Mouse (Mus musculus): ENCODE results near the gene Tex2. TPM values are rescaled to one million over a fixed set of nuclear protein-coding genes. Genes with fewer than 3 reads are reported as not detected.
"Not testable (repeated sequence)": the region's sequence is repeated elsewhere in the genome, so short reads cannot be mapped to it uniquely, and the experiment has no call there.

Gene Tex2
- polyA plus RNA-seq (2016; fragmentation: Nextera tagmentation; extraction: Ambion mirVana): 6.9 and 7.2 TPM in 2 replicates

- DNase-seq (ENCODE audit: low spot score): peak; percentile 97
- peak within 1 kb of the TSS; percentile 87 for H3K27ac ChIP-seq
Observed at GRCm38 (mm10) chr11:106612961-106613637, at the start of gene Tex2. Gene Tex2, minus strand, starts transcription at chr11:106613423.

GRCm38 (mm10) chr11:106662634-106663407, 49.6 kb upstream of the Tex2 start:
- no peak overlapping the region for H3K4me3 ChIP-seq
- no peak overlapping the region for H3K27ac ChIP-seq
- H3K27me3 ChIP-seq (ENCODE audit: low read depth, poor library complexity, severe bottlenecking): no peaks in the 10 kb centered on the region
- no peaks in the 10 kb centered on the region for H3K36me3 ChIP-seq
- no peak for DNase-seq (ENCODE audit: low spot score)
- H3K9me3 ChIP-seq (replicated peaks): no peaks in the 10 kb centered on the region
- peaks cover 46% of the 10 kb centered on the region for H3K4me1 ChIP-seq
- WGBS: 88% methylated on average over 10 of the region's 11 CpGs

More at GRCm38 (mm10) chr11:106612961-106613637, at the start of gene Tex2:
- Histone ChIP-seq H3K36me3 (no peaks in the 10 kb centered on the region), H3K4me1 (peaks cover 25% of the 10 kb centered on the region), H3K27me3 (ENCODE audit: low read depth, poor library complexity, severe bottlenecking) (peaks cover 8% of the 10 kb centered on the region), H3K4me3 (peak within 1 kb of the TSS; percentile 74), H3K9me3 (replicated peaks) (no peaks in the 10 kb centered on the region)
- WGBS: under 1% methylated on average over 44 of the region's 45 CpGs

- H3K4me3 ChIP-seq: no peak overlapping the region
- DNase-seq (ENCODE audit: low spot score): no peak
- 80% methylated on average over 13 of the region's 13 CpGs for WGBS
- peak overlapping the region; percentile 81 for H3K27ac ChIP-seq
- H3K9me3 ChIP-seq (replicated peaks): no peaks in the 10 kb centered on the region
- H3K27me3 ChIP-seq (ENCODE audit: low read depth, poor library complexity, severe bottlenecking): no peaks in the 10 kb centered on the region
- peaks cover 52% of the 10 kb centered on the region for H3K4me1 ChIP-seq
- no peaks in the 10 kb centered on the region for H3K36me3 ChIP-seq
Observed at GRCm38 (mm10) chr11:106660453-106661081, 47.3 kb upstream of the Tex2 start.

- Histone ChIP-seq H3K36me3 (no peaks in the 10 kb centered on the region), H3K27me3 (ENCODE audit: low read depth, poor library complexity, severe bottlenecking) (no peaks in the 10 kb centered on the region), H3K4me3 (no peak overlapping the region), H3K4me1 (peaks cover 52% of the 10 kb centered on the region), H3K27ac (peak overlapping the region; percentile 81), H3K9me3 (replicated peaks) (no peaks in the 10 kb centered on the region)
- no peak for DNase-seq (ENCODE audit: low spot score)
- 68% methylated on average over 15 of the region's 15 CpGs for WGBS
Observed at GRCm38 (mm10) chr11:106659598-106660295, 46.5 kb upstream of the Tex2 start.

- H3K4me1 ChIP-seq: peaks cover 38% of the 10 kb centered on the region
- peak; percentile 54 for DNase-seq (ENCODE audit: low spot score)
- 24% methylated on average over 14 of the region's 14 CpGs for whole genome bisulfite sequencing
- H3K27me3 ChIP-seq (ENCODE audit: low read depth, poor library complexity, severe bottlenecking): no peaks in the 10 kb centered on the region
- no peaks in the 10 kb centered on the region for H3K36me3 ChIP-seq
- 0 out of 2 replicates have a peak overlapping the region, but pooled peaks have one; percentile 18 for H3K4me3 ChIP-seq
- peak overlapping the region; percentile 84 for H3K27ac ChIP-seq
- H3K9me3 ChIP-seq (replicated peaks): no peaks in the 10 kb centered on the region
Observed at GRCm38 (mm10) chr11:106658051-106658880, 45.0 kb upstream of the Tex2 start.

- 90% methylated on average over 5 of the region's 5 CpGs for WGBS
- not testable (repeated sequence) for H3K9me3 ChIP-seq (replicated peaks)
- H3K4me1 ChIP-seq: peaks cover 38% of the 10 kb centered on the region
Observed at GRCm38 (mm10) chr11:106656896-106657498, 43.8 kb upstream of the Tex2 start.

GRCm38 (mm10) chr11:106648347-106648746, 35.1 kb upstream of the Tex2 start:
- Histone ChIP-seq H3K27me3 (ENCODE audit: low read depth, poor library complexity, severe bottlenecking) (no peaks in the 10 kb centered on the region), H3K9me3 (replicated peaks) (no peaks in the 10 kb centered on the region), H3K4me3 (no peak overlapping the region), H3K36me3 (no peaks in the 10 kb centered on the region), H3K27ac (no peak overlapping the region), H3K4me1 (no peaks in the 10 kb centered on the region)
- WGBS: 28% methylated on average over 13 of the region's 13 CpGs
- peak; percentile 80 for DNase-seq (ENCODE audit: low spot score)

More at GRCm38 (mm10) chr11:106656896-106657498, 43.8 kb upstream of the Tex2 start:
- not testable (repeated sequence) for H3K27me3 ChIP-seq (ENCODE audit: low read depth, poor library complexity, severe bottlenecking); H3K4me3 ChIP-seq; H3K36me3 ChIP-seq; DNase-seq (ENCODE audit: low spot score)
- H3K27ac ChIP-seq: peak overlapping the region; percentile 84; the same call in 1 of the 2 replicates

- WGBS: 80% methylated on average over 8 of the region's 8 CpGs
- 0 out of 2 replicates have a peak, but pooled peaks cover 8% of the 10 kb centered on the region for H3K27me3 ChIP-seq (ENCODE audit: low read depth, poor library complexity, severe bottlenecking)
Observed at GRCm38 (mm10) chr11:106642966-106643637, 29.9 kb upstream of the Tex2 start.

GRCm38 (mm10) chr11:106641580-106641979, 28.4 kb upstream of the Tex2 start:
- DNase-seq (ENCODE audit: low spot score): no peak
- H3K27me3 ChIP-seq (ENCODE audit: low read depth, poor library complexity, severe bottlenecking): 0 out of 2 replicates have a peak, but pooled peaks cover 8% of the 10 kb centered on the region
- no peak overlapping the region for H3K4me3 ChIP-seq
- H3K9me3 ChIP-seq (replicated peaks): no peaks in the 10 kb centered on the region
- H3K36me3 ChIP-seq: no peaks in the 10 kb centered on the region
- peaks cover 28% of the 10 kb centered on the region for H3K4me1 ChIP-seq
- no peak overlapping the region for H3K27ac ChIP-seq
- 89% methylated on average over 1 of the region's 1 CpGs for WGBS

More at GRCm38 (mm10) chr11:106642966-106643637, 29.9 kb upstream of the Tex2 start:
- no peaks in the 10 kb centered on the region for H3K9me3 ChIP-seq (replicated peaks)
- peaks cover 24% of the 10 kb centered on the region for H3K4me1 ChIP-seq
- no peak overlapping the region for H3K4me3 ChIP-seq
- H3K27ac ChIP-seq: no peak overlapping the region
- DNase-seq (ENCODE audit: low spot score): no peak
- no peaks in the 10 kb centered on the region for H3K36me3 ChIP-seq

- Histone ChIP-seq H3K36me3 (no peaks in the 10 kb centered on the region), H3K27ac (peak overlapping the region; percentile 72), H3K9me3 (replicated peaks) (no peaks in the 10 kb centered on the region), H3K27me3 (ENCODE audit: low read depth, poor library complexity, severe bottlenecking) (0 out of 2 replicates have a peak, but pooled peaks cover 8% of the 10 kb centered on the region), H3K4me3 (no peak overlapping the region), H3K4me1 (peaks cover 28% of the 10 kb centered on the region)
- DNase-seq (ENCODE audit: low spot score): no peak
- WGBS: 9% methylated on average over 8 of the region's 9 CpGs
Observed at GRCm38 (mm10) chr11:106640059-106640458, 26.8 kb upstream of the Tex2 start.

GRCm38 (mm10) chr11:106639356-106639692, 26.1 kb upstream of the Tex2 start:
- H3K4me1 ChIP-seq: peaks cover 28% of the 10 kb centered on the region
- peak overlapping the region; percentile 72 for H3K27ac ChIP-seq
- H3K36me3 ChIP-seq: no peaks in the 10 kb centered on the region
- H3K9me3 ChIP-seq (replicated peaks): no peaks in the 10 kb centered on the region
- no peak overlapping the region for H3K4me3 ChIP-seq
- DNase-seq (ENCODE audit: low spot score): no peak
- H3K27me3 ChIP-seq (ENCODE audit: low read depth, poor library complexity, severe bottlenecking): 0 out of 2 replicates have a peak, but pooled peaks cover 8% of the 10 kb centered on the region
- 19% methylated on average over 5 of the region's 5 CpGs for WGBS
